Mouse (Mus musculus): ENCODE results near the gene C5ar2.
"Not testable (repeated sequence)": the region's sequence is repeated elsewhere in the genome, so short reads cannot be mapped to it uniquely, and the experiment has no call there.

The C5ar2 gene

DNA sequence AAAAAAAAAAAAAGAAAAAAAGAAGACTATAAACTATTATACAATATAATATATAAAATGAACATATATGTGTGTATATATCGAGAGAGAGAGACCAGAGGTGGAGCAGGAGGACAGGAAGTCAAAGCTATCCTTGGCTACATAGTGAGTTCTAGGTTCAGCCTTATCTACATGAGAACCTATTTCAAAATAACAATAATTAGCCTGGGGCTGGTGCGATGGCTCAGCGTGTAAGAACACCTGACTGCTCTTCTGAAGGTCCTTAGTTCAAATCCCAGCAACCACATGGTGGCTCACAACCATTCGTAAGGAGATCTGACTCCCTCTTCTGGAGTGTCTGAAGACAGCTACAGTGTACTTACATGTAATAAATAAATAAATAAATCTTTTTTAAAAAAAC is 12.0 kb upstream of the C5ar2 start:
- not testable (repeated sequence) for DNase-seq

DNA sequence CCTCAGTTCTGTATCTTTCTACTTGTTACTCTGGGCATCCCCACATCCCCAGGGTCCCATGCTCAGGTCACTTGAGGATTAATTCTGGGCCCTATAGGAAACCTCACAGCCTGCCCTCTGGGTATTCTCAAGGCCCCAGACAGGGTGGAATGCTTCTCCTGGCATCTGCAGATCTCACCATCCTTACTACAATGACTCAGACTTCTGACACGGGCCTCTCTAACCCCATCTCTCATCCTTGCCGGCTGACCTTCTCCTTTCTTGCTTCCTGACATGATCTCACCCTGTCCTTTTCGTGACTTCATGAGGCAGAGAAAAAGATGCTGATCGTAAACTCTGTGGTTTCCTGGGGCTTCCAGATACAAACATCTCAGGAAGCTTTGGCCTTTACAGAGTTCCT is 10.2 kb upstream of the C5ar2 start:
- no peak for DNase-seq

- no peak for DNase-seq
Measured at GRCm38 (mm10) chr7:16250687-16251086, 6.7 kb upstream of the C5ar2 start.

DNA sequence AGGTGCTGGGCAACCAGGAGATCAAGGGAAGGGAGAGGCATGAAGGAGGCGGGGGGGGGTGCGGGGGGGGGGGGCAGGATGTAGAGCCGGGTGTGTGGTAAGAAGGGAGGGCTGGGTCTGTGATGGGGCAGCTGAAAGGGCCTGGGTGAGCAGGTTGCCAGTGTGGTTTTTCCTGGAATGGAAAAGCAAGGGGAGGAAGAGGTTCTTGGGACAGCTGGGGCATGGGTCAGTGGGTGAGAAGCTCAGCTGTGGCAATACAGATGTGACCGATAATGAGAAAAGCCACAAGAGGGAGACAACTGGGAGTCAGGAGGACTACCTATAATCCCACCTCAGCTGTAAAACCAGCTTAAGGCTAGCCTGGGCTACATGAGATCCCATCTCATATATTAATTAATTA is 2.0 kb upstream of the C5ar2 start:
- DNase-seq = no peak

DNA sequence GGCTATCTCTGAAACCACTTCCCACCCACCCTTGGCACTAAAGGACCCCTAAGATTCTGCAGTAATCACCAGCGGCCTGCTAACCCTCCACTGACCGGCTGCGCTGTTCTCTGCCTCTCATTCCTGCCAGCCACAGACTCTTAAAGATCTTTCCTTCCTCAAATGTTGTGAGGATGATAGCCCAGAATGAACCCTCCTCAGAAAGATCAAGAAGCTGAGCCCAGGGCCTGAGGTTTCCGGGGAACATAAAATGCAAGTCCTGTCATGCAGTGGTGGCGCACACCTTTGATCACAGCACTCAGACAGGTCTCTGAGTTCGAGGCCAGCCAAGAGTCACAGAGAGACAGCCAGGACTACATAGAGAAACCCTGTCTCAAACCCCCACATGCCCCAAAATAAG is 1.8 kb downstream of the C5ar2 start:
- no peak for DNase-seq

DNA sequence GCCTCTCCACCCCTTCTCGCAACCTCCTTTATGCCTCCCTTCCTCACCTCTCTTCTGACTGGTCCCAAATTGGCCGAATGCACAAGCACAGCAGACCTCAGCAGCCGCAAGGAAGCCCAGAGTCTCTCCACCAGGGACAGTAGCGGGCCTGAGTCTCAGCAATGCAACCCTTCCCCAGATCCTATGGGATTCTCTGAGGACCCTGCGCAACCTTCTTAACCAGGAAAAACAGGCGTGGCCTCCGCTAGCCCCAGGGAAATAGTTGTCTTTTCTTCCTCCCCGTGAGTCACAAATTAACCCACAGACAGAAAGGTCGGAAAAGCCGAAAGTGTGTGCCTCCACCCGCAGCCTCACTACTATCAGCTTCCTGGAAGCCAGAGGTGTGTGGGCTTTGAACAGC is 2.2 kb downstream of the C5ar2 start:
- no peak for DNase-seq

GRCm38 (mm10) chr7:16240978-16241303 is 3.0 kb downstream of the C5ar2 start:
- no peak for DNase-seq

GRCm38 (mm10) chr7:16240281-16240977 is 3.5 kb downstream of the C5ar2 start:
- no peak for DNase-seq

DNA sequence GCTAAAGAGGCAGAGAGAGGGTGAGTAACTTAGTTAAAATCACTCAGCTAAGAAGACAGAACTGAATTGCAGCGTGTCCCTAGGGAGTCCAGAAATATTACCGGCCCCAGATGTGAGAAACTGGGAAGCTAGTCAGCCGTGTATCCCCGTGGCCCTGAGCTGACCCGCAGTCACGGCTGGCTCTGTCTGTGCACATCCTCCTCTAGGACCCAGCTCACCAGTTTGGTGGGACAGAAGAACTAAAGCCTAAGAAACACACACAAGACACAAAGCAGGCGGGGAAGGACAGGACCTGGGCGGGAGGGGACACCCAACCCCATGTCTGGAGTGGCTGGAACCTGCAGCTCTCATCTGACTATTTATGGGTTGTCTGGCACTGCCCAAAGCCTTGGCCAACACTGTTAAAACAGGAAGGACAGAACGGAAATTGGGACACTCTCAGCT is 4.4 kb downstream of the C5ar2 start:
- DNase-seq = peak; percentile 49

DNA sequence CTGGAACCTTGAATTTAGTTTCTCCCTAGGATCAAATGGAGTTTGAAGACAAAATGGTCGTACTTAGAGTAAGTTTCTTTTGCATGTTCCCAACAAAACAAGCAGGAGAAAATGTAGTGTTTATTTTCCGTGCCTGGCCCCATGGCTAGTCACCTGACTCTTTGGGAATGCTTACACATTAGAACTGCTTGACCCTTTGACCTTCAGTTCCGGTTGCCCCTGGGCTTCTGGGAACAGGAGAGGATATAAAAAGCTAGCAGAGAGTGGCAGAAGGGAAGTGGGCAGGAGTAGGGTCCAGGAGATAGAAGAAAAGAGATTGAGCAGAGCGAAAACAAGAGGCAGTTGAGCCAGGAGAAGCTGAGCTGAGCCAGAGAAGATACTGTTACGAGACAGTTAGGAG is 14.1 kb downstream of the C5ar2 start:
- no peak for DNase-seq

DNA sequence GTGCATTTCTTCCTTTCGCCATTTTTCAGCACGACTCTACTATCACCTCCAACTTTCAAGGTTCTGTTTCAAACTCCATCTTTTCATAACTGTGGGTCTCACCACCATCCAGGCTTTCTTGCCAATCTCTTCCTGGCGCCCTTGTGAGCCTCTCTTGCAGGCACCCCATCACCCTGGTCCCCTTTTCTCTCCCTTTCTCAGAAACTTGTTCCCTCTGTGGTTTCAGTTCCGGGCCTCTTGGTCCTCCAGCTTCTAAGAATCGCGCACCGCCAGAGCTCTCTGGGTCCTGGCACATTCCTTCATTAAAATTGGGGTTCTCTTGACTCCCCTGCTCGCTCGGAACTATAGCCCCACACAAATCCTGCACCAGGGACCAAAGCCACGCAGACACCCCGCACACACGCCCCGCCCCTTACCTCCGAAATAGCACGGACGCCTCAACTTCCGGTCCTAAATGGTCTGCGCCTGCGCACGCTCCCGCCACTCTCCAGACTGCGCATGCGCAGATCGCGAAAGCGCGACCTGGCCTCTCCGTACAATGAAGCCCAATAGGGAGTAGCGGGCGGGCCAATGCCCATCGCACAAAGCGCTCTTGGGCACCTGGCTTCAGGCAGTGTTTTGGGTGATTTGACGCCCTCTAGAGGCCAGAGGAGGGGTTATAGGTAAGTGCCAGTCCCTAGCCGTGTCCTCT is 22.2 kb downstream of the C5ar2 start, which contains the start of gene Dhx34:
TSS of gene Dhx34 (minus strand) at position 456 of the 691 bp plus-strand sequence.
- peak; percentile 97 for DNase-seq

DNA sequence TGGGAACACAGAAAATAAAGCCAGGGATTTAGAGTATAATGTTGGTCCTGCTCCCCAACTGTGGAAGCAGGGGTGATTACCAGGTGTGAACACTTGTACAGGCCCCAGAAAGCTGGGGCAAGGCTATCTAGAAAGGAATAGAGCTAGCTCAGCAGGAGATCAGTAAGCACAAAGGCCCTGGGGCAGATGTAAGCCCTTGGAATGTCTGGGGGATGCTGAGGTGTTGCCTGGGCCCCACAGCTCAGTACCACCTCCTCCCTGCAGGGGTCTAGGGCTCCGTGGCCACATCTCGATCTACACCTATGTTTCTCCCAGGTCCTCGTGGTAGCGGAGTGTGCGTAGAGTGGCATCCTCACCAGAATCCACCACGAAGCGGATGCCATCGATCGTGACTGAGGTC is 30.0 kb downstream of the C5ar2 start:
- no peak for DNase-seq

- DNase-seq = no peak
Measured at GRCm38 (mm10) chr7:16213196-16213595, 30.8 kb downstream of the C5ar2 start.

DNA sequence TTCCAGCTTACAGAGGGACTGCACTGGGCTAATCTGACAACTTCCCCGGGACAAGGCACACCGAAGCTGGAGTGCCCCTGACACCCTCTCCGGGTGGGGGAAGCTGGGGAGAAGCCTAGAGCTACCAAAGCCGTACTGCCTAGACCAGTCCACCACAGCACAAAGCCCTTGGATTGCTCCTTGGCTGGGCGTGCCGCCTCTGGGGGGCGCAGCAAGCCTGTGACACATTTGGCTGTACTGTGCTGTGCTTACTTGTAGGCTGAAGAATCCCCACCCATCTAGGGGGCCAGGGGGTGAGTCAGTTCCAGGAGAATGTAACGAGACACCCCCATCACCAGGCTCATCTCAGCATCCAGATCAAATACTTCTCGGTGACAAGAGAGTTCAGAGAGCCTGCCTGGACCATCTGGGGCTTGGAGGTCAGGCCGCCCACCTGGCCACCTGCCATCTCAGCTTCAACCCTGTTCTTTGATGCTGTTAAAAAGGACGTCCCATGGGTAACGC is 33.0 kb downstream of the C5ar2 start:
- no peak for DNase-seq

- no peak for DNase-seq
Measured at GRCm38 (mm10) chr7:16208781-16209665, 34.9 kb downstream of the C5ar2 start.

GRCm38 (mm10) chr7:16207496-16207895 is 36.5 kb downstream of the C5ar2 start:
- DNase-seq = no peak

DNA sequence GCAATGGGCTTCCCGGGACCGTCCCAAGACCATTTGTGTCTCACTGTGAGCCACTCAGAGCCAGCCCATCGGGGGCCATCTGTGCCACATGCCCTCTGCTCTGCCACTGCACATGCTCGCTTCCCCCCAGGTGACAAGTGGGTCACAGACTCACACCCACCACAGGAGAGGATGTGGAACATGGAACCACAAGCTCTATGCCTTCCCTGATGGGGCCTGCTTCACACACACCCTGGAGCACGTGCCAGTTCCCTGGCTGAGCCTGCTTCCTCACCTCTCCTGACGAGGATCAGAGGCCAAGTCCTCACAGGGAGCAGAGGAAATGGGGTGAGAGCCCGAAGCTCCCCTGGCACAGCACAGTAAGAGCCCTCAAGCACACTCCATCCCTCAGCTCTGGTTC is 36.9 kb downstream of the C5ar2 start:
- DNase-seq = no peak

- no peak for DNase-seq
Measured at GRCm38 (mm10) chr7:16204791-16205190, 39.2 kb downstream of the C5ar2 start.

DNA sequence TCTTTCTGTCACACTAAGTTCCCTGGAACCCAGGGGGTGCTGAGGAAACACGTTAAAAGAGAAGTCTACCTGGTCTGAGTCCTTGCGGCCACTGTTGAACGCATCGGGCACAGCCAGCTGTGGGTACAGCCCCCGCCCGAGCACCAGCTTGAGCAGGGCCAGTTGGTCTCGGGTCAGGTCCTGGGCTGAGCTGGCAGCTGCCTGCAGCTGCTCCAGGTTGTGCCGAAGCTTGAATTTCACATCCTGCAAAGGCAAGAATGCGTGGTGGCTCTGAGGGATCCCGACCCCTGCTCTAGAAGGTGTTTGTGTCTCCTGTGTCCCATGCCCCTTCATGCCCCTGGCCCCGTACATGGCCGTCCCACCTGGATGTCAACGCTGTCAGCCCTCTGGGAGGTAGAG is 40.5 kb downstream of the C5ar2 start:
- DNase-seq = no peak

DNA sequence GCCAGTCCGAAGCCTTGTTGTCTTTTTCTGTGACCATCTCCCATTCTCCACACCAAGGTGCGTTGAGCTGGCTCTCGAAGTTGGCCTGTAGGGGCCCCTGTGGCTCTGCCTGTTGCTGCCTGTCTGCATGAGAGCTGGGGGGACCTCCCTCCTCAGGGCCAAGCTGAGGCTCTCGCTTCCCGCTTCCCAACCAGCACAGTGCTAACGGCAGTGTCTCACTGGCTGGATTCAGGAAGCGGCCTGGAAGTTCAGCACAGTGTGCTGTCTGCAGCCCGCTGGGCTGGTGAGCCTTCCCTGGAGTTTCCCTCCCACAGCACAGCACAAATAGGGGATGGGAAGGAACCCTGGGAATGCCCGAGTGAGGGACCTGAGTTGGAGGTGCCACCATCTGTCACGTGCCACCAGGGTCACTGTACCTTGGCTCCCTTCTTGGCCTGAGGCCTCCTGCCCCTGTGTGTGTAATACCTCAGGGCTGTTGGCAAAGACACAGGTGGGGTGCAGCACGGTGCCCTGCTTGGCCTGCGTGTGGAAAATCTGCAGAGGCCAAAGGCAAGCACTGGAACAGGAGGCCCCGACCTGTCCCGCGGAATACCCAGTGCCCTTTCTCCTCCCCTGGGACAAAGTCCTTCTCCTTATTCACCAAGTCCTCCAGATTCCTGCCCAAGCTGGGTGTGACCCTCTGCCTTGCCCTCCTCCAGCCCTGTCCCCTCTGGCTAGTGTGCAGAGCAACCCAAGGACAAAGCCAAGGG is 41.0 kb downstream of the C5ar2 start:
- no peak for DNase-seq

- no peak for DNase-seq
Measured at GRCm38 (mm10) chr7:16201136-16201535, 42.8 kb downstream of the C5ar2 start.

DNA sequence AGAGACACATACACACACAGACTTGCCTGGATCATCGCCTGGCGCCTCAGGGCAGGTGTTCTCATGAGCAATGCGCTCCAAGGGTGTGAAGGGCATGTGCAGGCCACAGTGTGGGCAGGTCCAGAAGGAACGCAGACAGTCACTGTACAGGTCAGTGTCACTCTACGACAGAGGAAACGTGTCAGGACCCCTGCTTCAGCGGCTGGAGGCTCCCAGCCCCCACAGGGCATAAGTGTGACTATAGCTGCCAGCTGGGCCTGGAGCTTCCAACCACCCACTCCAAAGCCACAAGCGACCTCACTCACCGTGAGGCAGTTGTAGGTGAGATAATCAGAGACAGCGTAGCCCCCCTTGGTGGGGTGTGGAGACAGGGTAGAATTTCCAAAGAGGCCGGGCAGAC is 45.4 kb downstream of the C5ar2 start:
- DNase-seq = no peak

GRCm38 (mm10) chr7:16197166-16197565 is 46.8 kb downstream of the C5ar2 start:
- no peak for DNase-seq
